Mouse (Mus musculus): Measurements from ENCODE around the gene Fam129b. TPM values are rescaled to one million over a fixed set of nuclear protein-coding genes. Genes with fewer than 3 reads are reported as not detected.

Fam129b gene
- polyA plus RNA-seq (2015; fragmentation: Nextera tagmentation; extraction: Ambion mirVana) = 7.0 and 7.6 TPM in 2 replicates

- under 1% methylated on average over 60 of the region's 68 CpGs for WGBS (ENCODE audit: insufficient replicate concordance)
- ATAC-seq (ENCODE audit: low read depth) = peak; percentile 83
- peaks cover 69% of the 10 kb centered on the region for H3K4me1 ChIP-seq (replicated peaks)
These were observed at the start of gene Fam129b for GRCm38 (mm10) chr2:32875675-32876489. TSS of gene Fam129b (plus strand) at chr2:32876114.

GRCm38 (mm10) chr2:32828979-32829676 is 46.8 kb upstream of the Fam129b start:
- Histone ChIP-seq H3K27me3 (no peaks in the 10 kb centered on the region), H3K9ac (no peak overlapping the region), H3K4me1 (replicated peaks) (peaks cover 14% of the 10 kb centered on the region), H3K4me3 (replicated peaks) (no peak overlapping the region), H3K4me2 (no peak overlapping the region), H3K9me3 (replicated peaks) (no peaks in the 10 kb centered on the region), H3K27ac (no peak overlapping the region), H3K36me3 (no peaks in the 10 kb centered on the region)
- WGBS (ENCODE audit: insufficient replicate concordance) = 36% methylated on average over 11 of the region's 11 CpGs
- DNase-seq (no peak), ATAC-seq (ENCODE audit: low read depth) (0 out of 2 replicates have a peak, but pooled peaks have one; percentile 48)

More at GRCm38 (mm10) chr2:32875675-32876489, at the start of gene Fam129b:
- Histone ChIP-seq H3K27ac (peak within 1 kb of the TSS; percentile 59), H3K4me2 (peak within 1 kb of the TSS; percentile 91), H3K27me3 (peaks cover 22% of the 10 kb centered on the region), H3K4me3 (replicated peaks) (peak within 1 kb of the TSS; percentile 68), H3K9ac (peak within 1 kb of the TSS; percentile 79), H3K36me3 (no peaks in the 10 kb centered on the region), H3K9me3 (replicated peaks) (no peaks in the 10 kb centered on the region)
- DNase-seq = peak; percentile 77

GRCm38 (mm10) chr2:32834496-32834895 is 41.4 kb upstream of the Fam129b start:
- WGBS (ENCODE audit: insufficient replicate concordance) = 28% methylated on average over 7 of the region's 7 CpGs
- H3K27ac ChIP-seq = peak overlapping the region; percentile 31; the same call in 1 of the 2 replicates
- ATAC-seq (ENCODE audit: low read depth) (no peak), DNase-seq (no peak)
- peaks cover 31% of the 10 kb centered on the region for H3K4me1 ChIP-seq (replicated peaks)
- no peak overlapping the region for H3K4me2 ChIP-seq
- H3K27me3 ChIP-seq = no peaks in the 10 kb centered on the region
- H3K4me3 ChIP-seq (replicated peaks) = no peak overlapping the region
- H3K9me3 ChIP-seq (replicated peaks) = no peaks in the 10 kb centered on the region
- H3K36me3 ChIP-seq = no peaks in the 10 kb centered on the region
- H3K9ac ChIP-seq = no peak overlapping the region

GRCm38 (mm10) chr2:32835588-32835987 is 40.3 kb upstream of the Fam129b start:
- no peaks in the 10 kb centered on the region for H3K27me3 ChIP-seq
- H3K4me2 ChIP-seq = no peak overlapping the region
- no peaks in the 10 kb centered on the region for H3K36me3 ChIP-seq
- H3K4me3 ChIP-seq (replicated peaks) = no peak overlapping the region
- H3K9ac ChIP-seq = no peak overlapping the region
- no peak overlapping the region for H3K27ac ChIP-seq
- no peaks in the 10 kb centered on the region for H3K9me3 ChIP-seq (replicated peaks)
- no peak for ATAC-seq (ENCODE audit: low read depth)
- no peak for DNase-seq
- H3K4me1 ChIP-seq (replicated peaks) = peaks cover 30% of the 10 kb centered on the region

- peaks cover 30% of the 10 kb centered on the region for H3K4me1 ChIP-seq (replicated peaks)
- H3K4me2 ChIP-seq = no peak overlapping the region
- DNase-seq = no peak
- no peak overlapping the region for H3K4me3 ChIP-seq (replicated peaks)
- no peaks in the 10 kb centered on the region for H3K36me3 ChIP-seq
- H3K9ac ChIP-seq = no peak overlapping the region
- 66% methylated on average over 9 of the region's 9 CpGs for WGBS (ENCODE audit: insufficient replicate concordance)
- no peak overlapping the region for H3K27ac ChIP-seq
- no peaks in the 10 kb centered on the region for H3K27me3 ChIP-seq
- no peak for ATAC-seq (ENCODE audit: low read depth)
- no peaks in the 10 kb centered on the region for H3K9me3 ChIP-seq (replicated peaks)
These were observed 37.6 kb upstream of the Fam129b start for GRCm38 (mm10) chr2:32838147-32838884.

GRCm38 (mm10) chr2:32839261-32839660 is 36.7 kb upstream of the Fam129b start:
- DNase-seq (no peak), ATAC-seq (ENCODE audit: low read depth) (no peak)
- WGBS (ENCODE audit: insufficient replicate concordance) = 45% methylated on average over 2 of the region's 2 CpGs
- Histone ChIP-seq H3K27ac (no peak overlapping the region), H3K9me3 (replicated peaks) (no peaks in the 10 kb centered on the region), H3K4me3 (replicated peaks) (no peak overlapping the region), H3K36me3 (no peaks in the 10 kb centered on the region), H3K4me1 (replicated peaks) (peaks cover 24% of the 10 kb centered on the region), H3K9ac (no peak overlapping the region), H3K27me3 (no peaks in the 10 kb centered on the region), H3K4me2 (no peak overlapping the region)

- Histone ChIP-seq H3K4me1 (replicated peaks) (peaks cover 19% of the 10 kb centered on the region), H3K36me3 (no peaks in the 10 kb centered on the region), H3K27ac (no peak overlapping the region), H3K9ac (no peak overlapping the region), H3K9me3 (replicated peaks) (no peaks in the 10 kb centered on the region), H3K27me3 (peaks cover 2% of the 10 kb centered on the region; the same call in 1 of the 2 replicates), H3K4me3 (replicated peaks) (no peak overlapping the region), H3K4me2 (no peak overlapping the region)
- no peak for DNase-seq
- 50% methylated on average over 5 of the region's 5 CpGs for WGBS (ENCODE audit: insufficient replicate concordance)
- ATAC-seq (ENCODE audit: low read depth) = no peak
These were observed 34.8 kb upstream of the Fam129b start for GRCm38 (mm10) chr2:32841099-32841498.

- no peak overlapping the region for H3K4me2 ChIP-seq
- 17% methylated on average over 4 of the region's 4 CpGs for WGBS (ENCODE audit: insufficient replicate concordance)
These were observed 33.4 kb upstream of the Fam129b start for GRCm38 (mm10) chr2:32842558-32842957.

GRCm38 (mm10) chr2:32845572-32846100 is 30.3 kb upstream of the Fam129b start:
- H3K4me1 ChIP-seq (replicated peaks) = peaks cover 21% of the 10 kb centered on the region
- peak overlapping the region; percentile 73 for H3K4me3 ChIP-seq (replicated peaks)
- 6% methylated on average over 12 of the region's 12 CpGs for WGBS (ENCODE audit: insufficient replicate concordance)
- no peak overlapping the region for H3K27ac ChIP-seq
- peaks cover 4% of the 10 kb centered on the region for H3K27me3 ChIP-seq
- DNase-seq = no peak
- no peaks in the 10 kb centered on the region for H3K36me3 ChIP-seq
- H3K4me2 ChIP-seq = peak overlapping the region; percentile 97
- no peaks in the 10 kb centered on the region for H3K9me3 ChIP-seq (replicated peaks)
- ATAC-seq (ENCODE audit: low read depth) = no peak
- peak overlapping the region; percentile 74 for H3K9ac ChIP-seq

More at GRCm38 (mm10) chr2:32842558-32842957, 33.4 kb upstream of the Fam129b start:
- Histone ChIP-seq H3K9ac (no peak overlapping the region), H3K27me3 (peaks cover 4% of the 10 kb centered on the region; the same call in 1 of the 2 replicates), H3K27ac (no peak overlapping the region), H3K4me1 (replicated peaks) (peaks cover 28% of the 10 kb centered on the region), H3K9me3 (replicated peaks) (no peaks in the 10 kb centered on the region), H3K36me3 (no peaks in the 10 kb centered on the region), H3K4me3 (replicated peaks) (no peak overlapping the region)
- ATAC-seq (ENCODE audit: low read depth) (no peak), DNase-seq (no peak)

- Histone ChIP-seq H3K9me3 (replicated peaks) (no peaks in the 10 kb centered on the region), H3K4me2 (peak overlapping the region; percentile 97), H3K27me3 (peaks cover 8% of the 10 kb centered on the region), H3K4me3 (replicated peaks) (peak overlapping the region; percentile 73), H3K9ac (peak overlapping the region; percentile 74), H3K36me3 (no peaks in the 10 kb centered on the region), H3K4me1 (replicated peaks) (peaks cover 21% of the 10 kb centered on the region), H3K27ac (no peak overlapping the region)
- DNase-seq (peak; percentile 20), ATAC-seq (ENCODE audit: low read depth) (0 out of 2 replicates have a peak, but pooled peaks have one; percentile 10)
- WGBS (ENCODE audit: insufficient replicate concordance) = under 1% methylated on average over 33 of the region's 33 CpGs
These were observed 29.7 kb upstream of the Fam129b start for GRCm38 (mm10) chr2:32846101-32846804.

All from liver, embryonic 13.5 days (tissue).